Mouse (Mus musculus) liver, embryonic 12.5 days (tissue): ENCODE measurements around the gene Mylk4. TPM values are rescaled to one million over a fixed set of nuclear protein-coding genes. Genes with fewer than 3 reads are reported as not detected.

Experiments used
- ATAC-seq: fragments of 200-750 bp; cut with Nextera tagmentation; 2 replicates; pipeline ENCODE4 v1.8.0; 2017; ENCODE audit warnings: moderate number of reproducible peaks, mild to moderate bottlenecking, moderate library complexity
- H3K27ac ChIP-seq: fragments of 300-500 bp; sonication (generic); 2 replicates; pipeline ENCODE4 v1.5.1; 2016; ENCODE audit warnings: mild to moderate bottlenecking
- H3K27me3 ChIP-seq: fragments of 300-500 bp; sonication (generic); replicated peaks from 2 replicates; pipeline ENCODE4 v1.6.1; 2016; ENCODE audit warnings: mild to moderate bottlenecking, moderate library complexity
- H3K36me3 ChIP-seq: fragments of 300-500 bp; sonication (generic); 2 replicates; pipeline ENCODE4 v1.6.1; 2016; ENCODE audit warnings: mild to moderate bottlenecking, moderate library complexity
- H3K4me1 ChIP-seq: fragments of 300-500 bp; sonication (generic); 2 replicates; pipeline ENCODE4 v1.6.1; 2016
- H3K4me2 ChIP-seq: fragments of 300-500 bp; sonication (generic); 2 replicates; pipeline ENCODE4 v1.6.1; 2016; ENCODE audit warnings: mild to moderate bottlenecking, moderate library complexity
- H3K4me3 ChIP-seq: fragments of 300-500 bp; sonication (generic); 2 replicates; pipeline ENCODE4 v1.5.1; 2016; ENCODE audit warnings: mild to moderate bottlenecking, moderate library complexity
- H3K9ac ChIP-seq: fragments of 300-500 bp; sonication (generic); 2 replicates; pipeline ENCODE4 v1.6.1; 2016; ENCODE audit warnings: mild to moderate bottlenecking, moderate library complexity
- H3K9me3 ChIP-seq: fragments of 300-500 bp; sonication (generic); replicated peaks from 2 replicates; pipeline ENCODE4 v1.6.1; 2016; ENCODE audit warnings: mild to moderate bottlenecking, moderate library complexity
- WGBS: fragments of 180-500 bp; shearing (Covaris S2); methylation state at CpG from one replicate; pipeline ENCODE4 v1.1.7; 2016; ENCODE audit not compliant: insufficient replicate concordance; 5-methylcytosine and 5-hydroxymethylcytosine counted together
- polyA plus RNA-seq: library from polyadenylated mRNA; unstranded; fragments of >200 nt; fragmentation: Nextera tagmentation; extraction: Ambion mirVana; gene quantifications from 2 replicates; pipeline ENCODE4 v1.2.1, GENCODE M21; 2016

Mylk4 gene
- polyA plus RNA-seq, 1 experiment from 2014 or later: 0.05 TPM

- Histone ChIP-seq H3K4me3 (no peak overlapping the region), H3K9ac (no peak overlapping the region), H3K27ac (no peak overlapping the region), H3K4me2 (no peak overlapping the region), H3K27me3 (no peaks in the 10 kb centered on the region), H3K4me1 (no peaks in the 10 kb centered on the region), H3K36me3 (no peaks in the 10 kb centered on the region), H3K9me3 (no peaks in the 10 kb centered on the region)
- ATAC-seq: no peak
- 70% methylated on average over 1 of the region's 1 CpGs for WGBS
These were observed 33.2 kb downstream of the Mylk4 start for GRCm38 (mm10) chr13:32750507-32750906.

- H3K9me3 ChIP-seq: no peaks in the 10 kb centered on the region
- ATAC-seq: no peak
- no peaks in the 10 kb centered on the region for H3K27me3 ChIP-seq
- no peaks in the 10 kb centered on the region for H3K36me3 ChIP-seq
- no peaks in the 10 kb centered on the region for H3K4me1 ChIP-seq
- no peak overlapping the region for H3K4me3 ChIP-seq
- WGBS: 25% methylated on average over 2 of the region's 2 CpGs
- H3K27ac ChIP-seq: no peak overlapping the region
- H3K4me2 ChIP-seq: no peak overlapping the region
- H3K9ac ChIP-seq: no peak overlapping the region
These were observed 35.3 kb downstream of the Mylk4 start for GRCm38 (mm10) chr13:32748421-32748820.

GRCm38 (mm10) chr13:32741161-32741560, 42.6 kb downstream of the Mylk4 start:
- no peak for ATAC-seq
- Histone ChIP-seq H3K4me1 (no peaks in the 10 kb centered on the region), H3K27ac (no peak overlapping the region), H3K36me3 (no peaks in the 10 kb centered on the region), H3K4me2 (no peak overlapping the region), H3K4me3 (no peak overlapping the region), H3K9me3 (no peaks in the 10 kb centered on the region), H3K9ac (no peak overlapping the region), H3K27me3 (no peaks in the 10 kb centered on the region)
- WGBS: 65% methylated on average over 7 of the region's 7 CpGs

- H3K27me3 ChIP-seq: no peaks in the 10 kb centered on the region
- H3K27ac ChIP-seq: no peak overlapping the region
- no peaks in the 10 kb centered on the region for H3K36me3 ChIP-seq
- no peak overlapping the region for H3K9ac ChIP-seq
- no peak overlapping the region for H3K4me3 ChIP-seq
- H3K4me1 ChIP-seq: no peaks in the 10 kb centered on the region
- no peak overlapping the region for H3K4me2 ChIP-seq
- H3K9me3 ChIP-seq: no peaks in the 10 kb centered on the region
- ATAC-seq: no peak
These were observed 52.5 kb downstream of the Mylk4 start for GRCm38 (mm10) chr13:32731283-32731682.

- H3K4me2 ChIP-seq: no peak overlapping the region
- no peaks in the 10 kb centered on the region for H3K9me3 ChIP-seq
- H3K9ac ChIP-seq: no peak overlapping the region
- ATAC-seq: no peak
- no peaks in the 10 kb centered on the region for H3K4me1 ChIP-seq
- no peaks in the 10 kb centered on the region for H3K27me3 ChIP-seq
- H3K4me3 ChIP-seq: no peak overlapping the region
- WGBS: 75% methylated on average over 5 of the region's 5 CpGs
- no peaks in the 10 kb centered on the region for H3K36me3 ChIP-seq
- no peak overlapping the region for H3K27ac ChIP-seq
These were observed 59.1 kb downstream of the Mylk4 start for GRCm38 (mm10) chr13:32724606-32725005.

GRCm38 (mm10) chr13:32721717-32722116, 62.0 kb downstream of the Mylk4 start:
- ATAC-seq: no peak

GRCm38 (mm10) chr13:32719284-32719683, 64.5 kb downstream of the Mylk4 start:
- Histone ChIP-seq H3K9ac (no peak overlapping the region), H3K27me3 (no peaks in the 10 kb centered on the region), H3K4me3 (no peak overlapping the region), H3K4me2 (no peak overlapping the region), H3K36me3 (no peaks in the 10 kb centered on the region), H3K4me1 (no peaks in the 10 kb centered on the region), H3K9me3 (no peaks in the 10 kb centered on the region), H3K27ac (no peak overlapping the region)
- no peak for ATAC-seq
- 38% methylated on average over 3 of the region's 3 CpGs for WGBS

More at GRCm38 (mm10) chr13:32721717-32722116, 62.0 kb downstream of the Mylk4 start:
- H3K4me1 ChIP-seq: no peaks in the 10 kb centered on the region
- H3K27me3 ChIP-seq: no peaks in the 10 kb centered on the region
- no peak overlapping the region for H3K27ac ChIP-seq
- no peak overlapping the region for H3K9ac ChIP-seq
- H3K9me3 ChIP-seq: no peaks in the 10 kb centered on the region
- no peaks in the 10 kb centered on the region for H3K36me3 ChIP-seq
- H3K4me3 ChIP-seq: no peak overlapping the region
- WGBS: 69% methylated on average over 4 of the region's 4 CpGs
- H3K4me2 ChIP-seq: no peak overlapping the region

- H3K9me3 ChIP-seq: no peaks in the 10 kb centered on the region
- H3K4me3 ChIP-seq: no peak overlapping the region
- H3K27ac ChIP-seq: no peak overlapping the region
- H3K9ac ChIP-seq: no peak overlapping the region
- no peak for ATAC-seq
- WGBS: 69% methylated on average over 5 of the region's 5 CpGs
- H3K36me3 ChIP-seq: no peaks in the 10 kb centered on the region
- H3K27me3 ChIP-seq: no peaks in the 10 kb centered on the region
- no peak overlapping the region for H3K4me2 ChIP-seq
- no peaks in the 10 kb centered on the region for H3K4me1 ChIP-seq
These were observed 66.0 kb downstream of the Mylk4 start for GRCm38 (mm10) chr13:32717709-32718108.

GRCm38 (mm10) chr13:32712568-32712967, 71.2 kb downstream of the Mylk4 start:
- Histone ChIP-seq H3K4me3 (no peak overlapping the region), H3K4me2 (no peak overlapping the region), H3K27ac (no peak overlapping the region), H3K9ac (no peak overlapping the region), H3K27me3 (no peaks in the 10 kb centered on the region), H3K4me1 (no peaks in the 10 kb centered on the region), H3K36me3 (no peaks in the 10 kb centered on the region), H3K9me3 (no peaks in the 10 kb centered on the region)
- no peak for ATAC-seq
- 61% methylated on average over 3 of the region's 3 CpGs for WGBS

- no peak overlapping the region for H3K4me2 ChIP-seq
- no peaks in the 10 kb centered on the region for H3K27me3 ChIP-seq
- H3K4me1 ChIP-seq: no peaks in the 10 kb centered on the region
- H3K9me3 ChIP-seq: no peaks in the 10 kb centered on the region
- H3K4me3 ChIP-seq: no peak overlapping the region
- no peaks in the 10 kb centered on the region for H3K36me3 ChIP-seq
- H3K27ac ChIP-seq: no peak overlapping the region
- WGBS: 71% methylated on average over 2 of the region's 2 CpGs
- ATAC-seq: no peak
- H3K9ac ChIP-seq: no peak overlapping the region
These were observed 75.9 kb downstream of the Mylk4 start for GRCm38 (mm10) chr13:32707894-32708293.

- WGBS: 41% methylated on average over 10 of the region's 10 CpGs
- Histone ChIP-seq H3K4me2 (no peak overlapping the region), H3K4me1 (no peaks in the 10 kb centered on the region), H3K4me3 (no peak overlapping the region), H3K9me3 (no peaks in the 10 kb centered on the region), H3K9ac (no peak overlapping the region), H3K27me3 (no peaks in the 10 kb centered on the region), H3K27ac (no peak overlapping the region), H3K36me3 (no peaks in the 10 kb centered on the region)
- no peak for ATAC-seq
These were observed 77.0 kb downstream of the Mylk4 start for GRCm38 (mm10) chr13:32706651-32707288.

GRCm38 (mm10) chr13:32705315-32705714, 78.4 kb downstream of the Mylk4 start:
- H3K4me3 ChIP-seq: no peak overlapping the region
- ATAC-seq: no peak
- no peak overlapping the region for H3K27ac ChIP-seq
- H3K9me3 ChIP-seq: no peaks in the 10 kb centered on the region
- no peaks in the 10 kb centered on the region for H3K4me1 ChIP-seq
- H3K36me3 ChIP-seq: no peaks in the 10 kb centered on the region
- 57% methylated on average over 1 of the region's 1 CpGs for WGBS
- no peak overlapping the region for H3K9ac ChIP-seq
- H3K27me3 ChIP-seq: no peaks in the 10 kb centered on the region
- H3K4me2 ChIP-seq: no peak overlapping the region

GRCm38 (mm10) chr13:32704911-32705310, 78.8 kb downstream of the Mylk4 start:
- ATAC-seq: no peak
- Histone ChIP-seq H3K9me3 (no peaks in the 10 kb centered on the region), H3K36me3 (no peaks in the 10 kb centered on the region), H3K4me2 (no peak overlapping the region), H3K27me3 (no peaks in the 10 kb centered on the region), H3K4me1 (no peaks in the 10 kb centered on the region), H3K4me3 (no peak overlapping the region), H3K27ac (no peak overlapping the region), H3K9ac (no peak overlapping the region)
- WGBS: 69% methylated on average over 2 of the region's 2 CpGs
